Mouse (Mus musculus) embryonic fibroblast, embryonic 13.5 days (primary cell): ENCODE results near the gene Tmem19.

Experiments used
- CTCF ChIP-seq: IDR thresholded peaks from 2 replicates; pipeline ENCODE4 v1.5.1; 2011; ENCODE audit warnings: mild to moderate bottlenecking, control low read depth, low read length, moderate library complexity, borderline replicate concordance; ENCODE audit not compliant: insufficient read depth
- POLR2A ChIP-seq: IDR thresholded peaks from 2 replicates; pipeline ENCODE4 v1.6.1; 2011; ENCODE audit warnings: low read depth, mild to moderate bottlenecking, control low read depth, low read length, moderate library complexity

GRCm38 (mm10) chr10:115293946-115294345 is 68.4 kb downstream of the Tmem19 start:
- TF ChIP-seq POLR2A: no peak
- TF ChIP-seq CTCF: no peak
